Mouse (Mus musculus): ENCODE results near the gene Thsd7a.

Thsd7a gene

DNA sequence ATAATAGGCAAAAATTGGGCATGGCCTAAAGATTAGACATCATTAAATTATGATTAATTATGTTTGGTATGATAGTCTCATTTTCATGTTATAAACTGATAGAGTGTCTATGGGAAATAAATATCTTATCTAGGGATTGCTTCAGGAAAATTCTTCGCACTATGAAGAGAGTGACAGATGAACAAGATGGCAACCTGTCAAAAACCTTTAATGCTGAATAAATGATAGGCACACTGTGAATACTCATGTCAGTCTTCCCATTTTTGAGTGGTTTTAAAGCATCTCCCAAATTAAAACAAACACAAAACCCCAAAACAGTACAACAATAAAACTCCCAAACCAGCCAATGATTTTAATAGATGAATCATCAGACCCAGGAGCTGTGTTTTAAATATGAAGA is 362.5 kb downstream of the Thsd7a start:
- DNase-seq (ENCODE audit: low spot score in 2 of 2): no peak

DNA sequence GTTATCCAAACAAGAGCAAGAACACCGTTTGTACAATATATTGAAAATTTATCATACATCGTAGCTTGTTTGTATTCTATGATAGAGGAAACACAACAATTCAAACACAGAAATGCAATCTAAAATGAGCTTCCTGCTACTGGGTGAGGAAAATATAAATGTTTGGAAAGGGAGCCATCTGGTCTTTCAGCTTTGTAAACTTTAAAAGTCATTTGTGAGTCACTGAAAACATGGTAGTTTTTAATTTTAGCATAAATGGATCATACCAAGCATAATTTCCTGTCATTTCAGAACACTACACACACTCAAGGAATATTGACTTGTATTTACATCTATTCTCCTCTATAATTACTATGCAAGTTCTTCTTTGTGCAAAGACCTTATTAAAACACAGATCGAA is 363.6 kb downstream of the Thsd7a start:
- DNase-seq (ENCODE audit: low spot score in 2 of 2): no peak

DNA sequence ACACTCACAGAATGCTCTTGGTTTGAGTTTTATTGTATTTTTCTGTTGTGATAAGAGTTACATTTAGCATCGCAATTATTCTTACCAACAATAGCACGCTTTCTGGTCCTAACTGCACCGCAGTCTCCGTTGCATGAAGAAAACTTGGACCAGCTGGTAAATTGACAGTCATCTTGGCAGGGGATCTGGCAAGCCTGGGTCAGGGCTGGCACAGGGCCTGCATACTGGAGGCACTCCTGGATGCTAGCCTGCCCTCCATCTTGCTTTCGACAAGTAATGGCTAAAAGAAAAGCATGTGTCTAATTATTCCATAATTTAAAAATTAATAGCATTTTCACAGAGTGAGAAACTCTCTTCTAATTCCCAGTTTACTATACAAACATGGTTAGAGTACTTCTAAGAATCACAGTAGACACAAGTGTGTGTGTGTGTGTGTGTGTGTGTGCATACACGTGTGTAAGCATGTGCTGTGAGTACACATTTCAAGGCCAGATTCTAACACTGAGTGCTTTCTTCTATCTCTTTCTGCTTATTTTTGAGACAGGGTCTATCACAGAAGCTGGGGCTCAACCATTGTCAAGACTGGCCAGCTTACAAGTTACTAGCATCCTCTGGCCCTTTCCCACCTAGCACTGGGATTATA is 368.0 kb downstream of the Thsd7a start:
- no peak for DNase-seq (ENCODE audit: low spot score in 2 of 2)

DNA sequence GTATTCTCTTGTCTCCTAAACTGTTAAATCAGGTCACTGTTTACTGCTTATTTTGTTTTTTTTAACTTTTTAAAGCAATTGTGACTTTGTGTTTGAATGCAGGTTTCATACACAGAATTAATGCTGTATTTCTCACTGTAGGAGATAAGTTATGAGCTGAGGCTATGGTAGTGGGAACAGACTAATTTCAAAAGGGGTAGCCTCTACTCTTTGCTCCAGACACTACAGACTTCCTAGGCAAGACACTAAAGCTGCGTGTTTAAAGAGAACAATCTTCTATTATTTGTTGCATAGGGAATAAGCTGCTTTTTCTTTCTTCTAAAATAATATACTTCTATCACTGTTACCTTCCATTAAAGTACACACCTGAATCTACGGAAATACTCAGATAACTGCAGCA is 368.5 kb downstream of the Thsd7a start:
- no peak for DNase-seq (ENCODE audit: low spot score in 2 of 2)

DNA sequence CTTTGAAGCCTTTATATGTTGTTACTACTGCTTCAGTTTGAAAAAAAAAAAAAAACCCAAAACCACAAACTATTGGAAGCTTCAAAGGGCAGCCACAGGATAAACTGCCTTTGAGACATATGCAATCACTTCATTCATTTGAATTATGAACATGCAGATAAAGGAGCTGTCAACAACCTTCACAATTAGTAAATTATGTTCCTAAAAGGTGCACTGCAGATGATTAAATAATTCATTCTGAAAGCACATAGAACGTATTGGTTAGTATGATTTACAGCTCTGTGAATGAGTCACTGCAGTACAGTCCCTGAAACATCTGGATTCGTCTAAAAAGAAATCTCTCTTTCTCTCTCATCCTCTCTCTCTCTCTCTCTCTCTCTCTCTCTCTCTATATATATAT is 390.5 kb downstream of the Thsd7a start:
- no peak for DNase-seq (ENCODE audit: low spot score in 2 of 2)

DNA sequence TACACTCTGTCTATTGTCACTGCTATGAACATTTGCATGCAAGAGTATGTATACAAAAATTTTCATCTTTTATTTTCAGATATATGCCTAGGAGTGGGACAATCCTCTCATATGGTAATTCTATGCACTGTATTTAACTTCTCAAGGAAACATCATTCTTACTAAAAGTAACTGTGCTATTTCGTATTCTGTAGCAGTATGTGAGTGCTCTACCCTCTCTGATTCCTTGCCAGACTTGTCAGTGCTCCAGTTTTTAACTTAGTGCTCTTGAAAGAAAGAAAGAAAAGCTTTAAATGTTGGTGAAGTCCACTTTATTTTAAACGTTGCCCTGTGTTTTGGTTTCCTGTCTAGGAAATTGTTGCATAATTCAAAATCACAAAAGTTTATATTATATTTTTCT is 395.6 kb downstream of the Thsd7a start:
- no peak for DNase-seq (ENCODE audit: low spot score in 2 of 2)

DNA sequence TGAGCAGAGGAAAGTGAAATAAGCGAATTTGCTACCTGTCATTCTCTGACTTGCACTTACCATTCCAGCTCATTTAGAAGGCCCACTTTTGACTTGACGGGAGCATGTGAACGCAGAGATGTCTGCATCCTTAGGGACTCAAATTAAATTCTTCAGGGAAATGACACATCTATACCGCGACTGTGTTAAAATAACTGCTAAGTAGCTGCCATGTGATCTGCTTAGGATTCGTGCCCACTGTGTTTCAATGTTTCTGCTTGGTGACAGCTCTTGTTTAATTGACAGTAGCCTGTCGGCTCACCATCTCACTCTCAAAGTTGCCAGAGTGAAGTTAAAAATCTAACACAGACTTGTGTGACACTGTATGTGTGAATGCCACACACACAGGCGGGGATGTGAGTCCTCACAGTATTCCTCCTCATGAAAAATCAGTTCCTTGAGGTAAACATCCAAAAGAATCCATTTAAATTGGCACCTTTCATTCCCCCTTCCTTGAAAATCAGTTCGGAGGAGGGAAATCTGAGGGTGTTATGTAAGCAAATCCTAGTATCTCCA is 397.0 kb downstream of the Thsd7a start:
- no peak for DNase-seq (ENCODE audit: low spot score in 2 of 2)

DNA sequence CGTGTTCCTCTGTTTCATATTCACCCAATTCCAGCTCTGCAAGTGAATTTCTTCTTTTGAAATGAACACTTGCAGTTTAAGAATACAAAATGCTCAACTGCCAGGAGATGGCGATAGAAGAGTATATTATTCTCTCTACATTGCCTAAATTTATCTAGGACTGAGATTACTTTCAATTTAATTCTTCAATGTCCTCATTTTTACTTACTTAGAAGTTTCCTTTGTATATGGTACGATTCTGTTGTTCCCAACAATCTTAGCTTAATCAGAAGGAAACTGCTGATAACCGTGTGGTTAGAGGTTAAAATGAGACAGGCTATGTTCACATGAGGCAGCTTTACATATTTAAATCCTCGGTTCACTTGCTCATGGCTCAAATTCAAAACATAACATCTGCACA is 398.5 kb downstream of the Thsd7a start:
- DNase-seq (ENCODE audit: low spot score in 2 of 2): no peak

DNA sequence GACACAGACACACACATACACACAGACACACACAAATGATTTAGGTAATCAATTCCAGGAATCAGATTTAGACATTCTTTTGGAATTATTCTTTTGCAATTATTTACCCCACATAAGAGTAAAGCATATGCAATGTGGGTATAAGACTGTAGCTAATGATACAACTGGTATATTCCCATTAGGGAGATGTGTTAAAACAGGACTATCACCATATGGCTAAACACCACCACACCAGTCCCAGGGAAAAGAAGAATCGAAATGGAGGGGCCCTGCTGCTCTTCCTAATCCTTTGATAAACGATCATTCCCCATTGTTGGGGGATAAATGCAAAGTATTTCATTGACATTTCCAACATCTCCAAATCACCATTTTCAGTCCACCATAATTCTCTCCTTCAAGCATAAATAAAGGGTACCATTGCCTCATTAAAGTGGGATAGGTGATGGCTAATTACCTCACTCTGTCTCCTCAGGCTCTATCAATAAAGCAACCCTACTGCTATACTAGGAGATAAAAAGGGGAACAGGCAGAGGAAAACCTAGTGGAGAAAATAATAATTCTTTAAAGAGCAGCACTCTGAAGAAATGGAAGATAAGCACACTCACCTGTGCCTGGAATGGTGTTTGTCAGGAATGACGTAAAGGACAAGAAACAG is 400.0 kb downstream of the Thsd7a start:
- no peak for DNase-seq (ENCODE audit: low spot score in 2 of 2)

DNA sequence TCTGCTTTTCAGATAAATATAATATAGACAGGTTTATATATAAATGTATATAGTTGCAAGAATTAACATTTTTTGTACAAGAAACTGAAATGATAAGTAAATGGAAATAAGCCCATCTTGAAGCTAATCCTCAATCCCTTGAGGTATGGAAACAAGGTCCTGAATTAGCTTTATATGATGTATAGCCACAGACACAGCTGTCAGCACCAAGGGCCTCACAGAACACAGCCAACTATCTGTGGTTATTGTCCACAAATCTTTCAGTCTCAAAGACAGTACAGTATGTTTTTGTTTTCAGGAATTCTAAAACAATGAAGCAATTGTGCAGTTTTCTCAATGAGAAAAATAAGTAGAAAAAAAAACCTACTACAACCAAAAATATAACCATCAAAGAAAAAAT is 400.5 kb downstream of the Thsd7a start:
- DNase-seq (ENCODE audit: low spot score in 2 of 2): no peak

DNA sequence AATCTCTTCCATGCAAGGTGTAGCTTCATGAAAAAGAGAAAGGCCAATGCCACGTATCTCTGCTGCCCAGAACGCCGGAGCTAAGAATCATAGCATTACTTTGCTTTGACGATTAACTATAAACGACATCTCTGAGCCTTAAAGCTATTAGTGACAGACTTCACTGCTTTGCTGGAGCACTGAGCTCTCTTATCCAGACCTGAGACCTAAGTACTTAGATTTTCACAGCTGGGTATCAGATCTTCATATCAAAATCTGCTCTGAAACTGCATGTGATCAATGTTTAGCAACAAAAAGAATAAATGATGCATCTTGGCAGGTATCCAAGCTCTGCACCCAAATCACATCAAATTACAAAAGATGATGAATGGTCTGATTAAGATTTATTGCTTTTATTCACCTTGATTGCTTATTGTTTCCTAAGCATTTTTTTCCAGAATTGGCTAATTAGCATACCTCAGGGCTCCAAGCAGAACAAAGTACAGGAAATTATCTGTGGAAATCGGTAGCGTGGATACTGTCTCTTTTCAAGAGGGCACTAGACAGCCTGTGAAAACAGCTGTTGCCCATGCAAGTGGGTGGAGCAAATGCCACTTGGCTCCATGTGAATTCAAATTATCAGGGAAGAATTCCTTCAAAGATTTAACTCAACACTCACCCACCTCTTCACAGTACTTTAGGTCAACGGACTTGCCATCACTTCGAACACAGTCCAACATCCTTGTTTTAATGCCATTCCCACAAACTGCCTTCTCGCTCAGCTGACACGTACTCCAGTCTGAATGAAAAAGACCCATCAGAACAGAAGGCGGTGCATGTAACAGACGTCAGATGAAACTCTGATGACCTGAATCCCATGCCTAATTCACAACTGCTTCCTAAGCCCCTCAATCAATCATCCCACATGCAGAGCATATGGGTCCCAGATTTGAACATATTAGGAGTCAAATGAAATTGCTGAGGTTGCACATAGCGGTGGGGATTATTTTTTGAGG is 412.3 kb downstream of the Thsd7a start:
- no peak for DNase-seq (ENCODE audit: low spot score in 2 of 2)

DNA sequence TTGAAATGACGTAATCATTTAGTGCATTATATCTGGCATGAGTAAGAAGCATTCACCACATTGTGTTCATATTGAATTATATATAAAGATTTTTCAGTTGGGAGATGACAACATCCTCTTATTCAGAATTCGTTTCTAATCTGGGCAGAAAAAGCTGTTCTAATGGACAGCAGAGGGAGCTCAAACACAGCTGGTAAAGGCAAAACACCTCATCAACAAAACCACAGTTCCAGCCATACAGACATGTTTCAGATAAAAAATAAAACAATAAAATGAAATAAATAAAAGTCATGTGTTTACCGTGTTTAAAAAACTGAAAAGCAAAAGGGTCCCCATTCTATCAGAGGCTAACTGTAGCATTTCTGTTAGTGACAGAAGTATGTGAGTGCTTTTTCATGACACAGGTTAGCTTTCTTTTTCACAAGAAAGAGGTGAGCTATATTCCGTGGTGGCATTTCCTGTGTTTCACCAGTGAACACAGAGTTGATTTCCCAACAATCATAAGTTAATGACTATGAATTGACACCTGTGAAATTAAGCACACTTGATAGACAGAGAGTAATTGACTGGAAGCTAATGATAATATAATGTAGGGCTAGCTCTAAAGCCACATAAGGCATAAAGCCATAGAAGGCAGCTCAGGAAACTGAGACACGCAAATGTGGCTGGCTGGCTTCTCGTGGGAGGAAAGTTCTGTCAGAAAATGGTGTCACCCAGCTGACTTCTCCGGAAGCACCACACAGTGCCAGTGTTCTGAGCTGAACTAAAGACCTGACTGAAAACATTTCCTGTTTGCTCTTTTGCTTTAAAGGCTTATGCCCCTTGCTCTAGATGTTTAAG is 433.9 kb downstream of the Thsd7a start:
- DNase-seq (ENCODE audit: low spot score in 2 of 2): no peak

DNA sequence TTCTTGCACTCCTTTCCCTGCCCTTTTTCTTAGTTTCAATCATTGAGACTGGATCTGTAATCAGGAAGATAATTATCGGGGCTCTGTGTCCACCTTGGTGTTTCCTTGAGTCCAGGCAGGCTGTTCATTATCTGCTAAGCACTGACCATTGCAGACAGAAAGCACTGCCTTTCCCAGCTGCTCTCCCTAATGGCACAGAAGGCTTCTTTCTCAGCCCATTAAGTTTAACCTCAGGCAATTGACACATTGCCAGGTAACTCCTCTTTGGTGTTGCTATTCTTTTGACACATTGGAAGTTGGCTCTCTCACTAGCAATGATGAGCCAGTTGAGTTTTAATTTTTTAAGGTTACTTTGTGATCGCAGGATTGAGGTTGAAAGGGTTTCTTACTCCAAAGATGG is 441.7 kb downstream of the Thsd7a start:
- no peak for DNase-seq (ENCODE audit: low spot score in 2 of 2)

DNA sequence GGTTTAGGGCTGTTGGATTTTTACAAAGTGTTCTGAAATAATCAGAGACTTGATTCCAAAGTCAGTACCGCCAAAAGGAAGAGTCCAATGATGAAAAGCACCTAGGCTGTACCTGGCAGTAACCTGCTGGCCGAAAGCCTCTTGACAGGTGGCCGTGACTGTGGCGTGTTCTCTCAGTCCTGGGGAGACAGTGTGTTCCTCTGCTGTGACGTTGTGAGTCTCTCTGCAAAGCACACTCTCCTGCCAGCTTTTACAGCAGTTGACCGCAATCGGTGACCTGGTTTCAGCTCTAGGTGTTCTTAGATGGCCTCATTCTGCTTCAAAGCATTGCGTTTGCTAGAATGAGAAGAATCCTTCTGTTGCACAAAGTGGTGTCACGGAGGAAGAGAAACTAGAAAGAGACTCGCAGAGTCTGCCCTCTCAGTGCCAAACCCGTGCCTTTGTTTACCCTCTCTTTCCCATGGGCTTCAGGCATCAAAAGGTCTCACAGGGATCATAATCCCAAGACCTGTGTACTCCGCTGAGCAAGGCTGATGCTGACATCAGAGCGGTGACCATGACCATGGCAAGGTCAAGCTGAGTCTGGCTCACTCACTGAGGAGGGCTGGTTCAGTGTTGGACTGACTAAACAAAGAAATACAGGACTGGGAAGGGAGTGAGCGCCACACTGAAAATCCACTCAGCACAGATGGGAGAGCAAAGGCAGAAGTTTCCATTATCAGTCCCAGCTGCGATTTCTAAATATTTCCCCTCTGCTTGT is 486.4 kb downstream of the Thsd7a start:
- no peak for DNase-seq (ENCODE audit: low spot score in 2 of 2)
